Mouse (Mus musculus): Measurements from ENCODE around the gene Sgo2b.

DNA sequence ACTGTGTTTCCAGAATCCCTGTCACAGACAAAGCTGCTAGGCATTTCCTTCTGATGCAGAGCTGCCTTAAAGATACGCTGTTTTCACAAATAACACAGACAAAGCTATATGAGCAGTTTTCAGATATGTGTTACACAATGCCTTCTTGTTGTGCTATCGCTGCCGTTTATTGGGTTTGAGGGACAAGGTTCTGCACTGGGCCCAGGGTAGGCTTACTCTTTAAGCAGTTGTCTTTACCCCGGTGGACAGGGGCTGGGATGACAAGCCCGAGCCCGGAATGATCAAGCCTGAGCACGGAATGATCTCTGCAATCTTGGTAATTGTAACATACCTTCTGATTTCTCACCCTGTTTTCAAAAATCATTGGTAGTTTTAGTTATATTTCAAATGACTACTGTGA is 75.1 kb downstream of the Sgo2b start:
- no peak for TF ChIP-seq CHD2 (IDR thresholded peaks at IDR 0.05; ENCODE audit: low read depth, low read length)
- TF ChIP-seq ZNF384 (IDR thresholded peaks at IDR 0.05; ENCODE audit: low read depth, low read length), result no peak
- TF ChIP-seq ZC3H11A (IDR thresholded peaks at IDR 0.05; ENCODE audit: borderline replicate concordance, low read depth, low read length), result no peak
- TF ChIP-seq MAFK (IDR thresholded peaks at IDR 0.05; ENCODE audit: insufficient read depth, low read depth, low read length), result no peak

All from ES-E14 (cell line).